Mouse (Mus musculus): Measurements from ENCODE around the gene Mon2. TPM values are rescaled to one million over a fixed set of nuclear protein-coding genes. Genes with fewer than 3 reads are reported as not detected.

The Mon2 gene
- total RNA-seq (2021) (10 to 100 TPM; 73.5 to 88.3 TPM), polyA plus RNA-seq (2012; rRNA removed) (34.7 and 45.4 TPM in 2 replicates)
- long read RNA-seq, full-length matches to known transcripts = 10 of 21 reads
- long read RNA-seq, partial matches to known transcripts = 10 of 21 reads
- long read RNA-seq, other reads (novel, unspliced or antisense) = 1 of 21 reads

DNA sequence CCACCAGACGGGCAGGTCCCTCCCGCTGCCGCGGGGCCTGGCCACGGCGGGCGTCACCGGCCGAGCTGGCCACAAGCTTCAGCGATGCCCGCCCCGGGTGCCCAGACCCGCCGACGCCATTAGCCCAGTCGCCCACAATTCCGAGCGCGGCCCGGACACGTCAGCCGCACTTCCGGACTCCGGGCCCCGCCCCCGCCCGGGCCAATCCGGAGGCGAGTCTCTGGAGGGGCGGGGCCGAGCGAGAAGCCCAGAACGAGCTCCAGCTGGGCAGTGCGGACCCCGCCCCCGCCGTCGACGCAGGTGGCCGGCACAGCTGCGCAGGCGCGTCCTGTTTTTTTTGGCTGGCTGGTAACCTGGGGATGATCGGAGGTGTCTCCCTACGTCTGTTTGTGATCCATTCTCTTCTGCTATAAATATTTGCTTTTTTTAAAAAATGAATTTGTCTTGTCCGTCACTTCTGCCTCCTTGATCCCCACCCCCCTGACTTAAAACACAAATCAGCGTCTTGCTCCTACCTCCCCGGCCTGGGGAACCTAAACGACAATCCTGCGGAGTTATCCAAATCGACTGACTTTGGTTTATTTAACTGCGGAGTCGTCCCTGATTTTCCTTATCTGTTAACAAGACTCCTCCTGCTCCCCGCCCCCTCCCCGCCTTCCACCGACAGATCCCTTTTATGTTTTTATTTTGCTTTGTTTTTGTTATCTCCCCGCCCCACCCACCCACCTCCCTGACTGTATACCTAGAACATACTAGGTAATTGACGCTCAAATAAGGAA lies at the start of gene Mon2:
Gene Mon2 (minus strand): TSS at position 261 of the 779 bp plus-strand sequence.
- DNase-seq = peak; percentile 98

- no peak for DNase-seq
Measured at GRCm38 (mm10) chr10:123120666-123121392, 44.5 kb upstream of the Mon2 start.

- no peak for DNase-seq
Measured at GRCm38 (mm10) chr10:123116861-123117260, 40.6 kb upstream of the Mon2 start.

DNA sequence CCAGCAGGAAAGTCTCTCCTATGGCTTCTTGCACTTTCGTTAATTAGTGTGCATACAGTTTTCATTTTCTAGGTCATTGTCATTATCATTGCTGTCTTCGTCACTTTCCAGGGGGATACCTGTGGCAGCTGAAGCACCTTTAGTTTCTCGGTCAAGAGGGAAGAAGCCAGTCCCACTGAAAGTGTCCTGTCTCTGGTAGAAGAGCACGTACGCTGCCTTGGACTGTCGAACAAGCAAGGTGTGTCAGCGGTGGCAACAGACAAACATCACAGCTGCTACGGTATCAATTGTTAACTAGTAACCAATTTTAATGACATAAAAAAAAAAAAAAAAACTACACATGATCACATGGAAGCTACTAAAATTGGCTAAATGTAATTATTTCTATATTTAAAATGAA lies 37.2 kb upstream of the Mon2 start:
- no peak for DNase-seq

DNA sequence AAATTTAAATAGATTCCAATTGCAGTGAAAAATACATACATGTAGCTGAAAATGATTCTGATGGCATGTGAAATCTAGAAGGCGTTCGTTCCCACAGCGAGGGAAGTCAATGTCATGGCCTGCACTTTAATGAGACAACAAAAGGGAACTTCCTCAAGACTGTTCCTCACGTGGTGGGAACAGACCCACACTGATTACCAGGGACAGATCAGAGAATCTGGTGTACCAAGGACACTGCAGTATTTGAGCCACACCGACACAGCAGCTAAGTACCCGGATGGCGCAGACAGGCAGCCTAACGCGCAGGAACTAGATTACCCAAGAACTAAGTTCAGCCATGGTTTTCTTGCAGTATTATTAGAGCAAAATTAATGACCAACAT lies 36.5 kb upstream of the Mon2 start:
- DNase-seq = no peak

- no peak for DNase-seq
Measured at GRCm38 (mm10) chr10:123112056-123112786, 35.9 kb upstream of the Mon2 start.

- no peak for DNase-seq
Measured at GRCm38 (mm10) chr10:123110548-123110947, 34.2 kb upstream of the Mon2 start.

GRCm38 (mm10) chr10:123108527-123108926 lies 32.2 kb upstream of the Mon2 start:
- DNase-seq = no peak

GRCm38 (mm10) chr10:123108121-123108520 lies 31.8 kb upstream of the Mon2 start:
- DNase-seq = no peak

DNA sequence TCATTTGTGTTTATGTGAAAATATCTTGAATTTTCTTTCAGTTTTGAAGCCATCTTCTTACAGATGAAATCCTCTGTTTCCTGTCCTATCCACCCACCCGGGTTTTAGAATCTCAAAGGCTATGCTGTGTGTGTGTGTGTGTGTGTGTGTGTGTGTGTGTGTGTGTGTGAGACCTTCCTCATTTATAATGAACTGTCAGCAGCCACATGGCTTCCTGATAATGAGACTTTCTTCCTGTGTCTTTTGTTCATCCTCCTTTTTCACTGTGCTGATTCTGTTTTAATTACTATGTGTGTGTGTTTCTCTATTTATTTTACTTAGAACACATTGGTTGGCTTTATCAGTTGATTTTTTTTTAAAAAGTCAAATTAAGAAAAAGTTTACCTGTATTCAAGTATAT lies 25.0 kb upstream of the Mon2 start:
- no peak for DNase-seq

DNA sequence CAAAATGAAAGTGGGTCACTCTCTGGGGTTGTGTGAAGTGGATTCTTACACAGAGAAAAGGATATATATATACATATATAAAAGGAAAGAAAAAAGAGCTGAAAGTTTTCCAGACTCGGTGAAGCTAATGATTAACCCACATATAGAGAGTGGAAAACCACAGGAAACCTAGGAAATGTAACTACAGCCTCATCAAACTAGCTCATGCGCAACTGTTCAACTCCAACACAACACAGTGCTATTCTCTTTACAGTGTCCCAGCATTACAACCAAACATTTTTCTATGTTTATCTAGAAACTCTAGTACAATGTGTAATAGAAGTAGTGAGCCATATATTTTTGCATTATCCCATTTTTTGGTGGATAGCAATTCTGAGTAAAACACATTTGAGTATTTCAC lies 24.3 kb upstream of the Mon2 start:
- DNase-seq = no peak

- peak; percentile 14 for DNase-seq
Measured at GRCm38 (mm10) chr10:123094504-123094903, 18.2 kb upstream of the Mon2 start.

DNA sequence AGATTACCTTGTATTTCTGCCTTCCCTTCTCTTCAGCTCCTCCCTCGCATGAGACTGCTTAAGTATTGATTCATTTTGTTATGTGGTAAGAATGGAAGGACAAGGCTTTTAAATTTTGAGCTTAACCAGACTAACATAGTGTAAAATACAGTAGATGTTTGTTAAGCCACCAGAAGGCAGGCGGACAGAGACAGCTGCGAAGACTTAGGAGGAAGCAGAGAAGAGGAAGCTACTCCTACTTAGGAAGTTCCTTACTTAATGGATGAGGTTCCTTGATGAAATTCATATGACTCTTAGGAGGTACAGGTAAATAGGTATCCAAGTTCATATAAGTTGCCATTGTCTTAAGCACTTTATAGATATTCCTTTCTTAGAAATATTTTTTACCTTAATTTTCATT lies 16.3 kb upstream of the Mon2 start:
- no peak for DNase-seq

DNA sequence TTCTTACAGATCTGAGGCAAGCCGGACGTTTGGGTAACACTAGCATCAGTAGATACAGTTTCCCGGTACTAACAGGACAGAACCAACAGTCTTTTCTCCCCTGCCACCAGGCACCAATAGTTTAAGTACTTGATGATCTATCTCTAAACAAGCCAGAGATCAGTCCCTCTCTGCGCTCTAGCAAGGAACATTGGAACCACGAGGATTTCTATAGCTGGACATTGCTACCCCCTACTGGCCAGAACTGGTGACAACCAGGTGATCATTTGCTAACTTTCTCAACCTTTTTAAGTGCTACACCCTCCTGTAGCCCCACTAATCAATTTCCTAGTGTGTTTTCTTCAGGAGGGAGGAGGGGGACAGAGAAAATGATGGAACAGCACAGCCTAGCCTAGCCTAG lies 15.4 kb upstream of the Mon2 start:
- DNase-seq = peak; percentile 38

GRCm38 (mm10) chr10:123089425-123089930 lies 13.2 kb upstream of the Mon2 start:
- no peak for DNase-seq

DNA sequence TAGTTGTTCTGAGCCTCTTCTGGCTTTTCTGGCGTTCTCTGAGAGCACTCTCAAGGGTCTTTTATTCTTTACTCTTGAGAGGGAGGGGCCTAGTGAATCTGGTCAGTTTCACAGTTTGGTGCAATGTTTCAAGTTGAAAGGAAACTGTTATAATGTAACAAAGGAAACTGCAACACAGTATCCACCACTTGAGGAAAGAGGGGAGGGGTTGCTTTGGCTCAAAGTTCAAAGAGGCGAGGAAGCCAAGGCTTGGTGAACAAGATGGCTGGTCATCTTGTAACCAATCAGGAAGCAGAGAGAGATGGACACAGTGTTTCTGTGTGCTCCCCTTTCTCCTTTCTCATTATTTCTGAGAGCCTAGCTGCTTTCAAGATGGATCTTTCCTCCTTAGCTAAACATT lies 10.5 kb upstream of the Mon2 start:
- no peak for DNase-seq

DNA sequence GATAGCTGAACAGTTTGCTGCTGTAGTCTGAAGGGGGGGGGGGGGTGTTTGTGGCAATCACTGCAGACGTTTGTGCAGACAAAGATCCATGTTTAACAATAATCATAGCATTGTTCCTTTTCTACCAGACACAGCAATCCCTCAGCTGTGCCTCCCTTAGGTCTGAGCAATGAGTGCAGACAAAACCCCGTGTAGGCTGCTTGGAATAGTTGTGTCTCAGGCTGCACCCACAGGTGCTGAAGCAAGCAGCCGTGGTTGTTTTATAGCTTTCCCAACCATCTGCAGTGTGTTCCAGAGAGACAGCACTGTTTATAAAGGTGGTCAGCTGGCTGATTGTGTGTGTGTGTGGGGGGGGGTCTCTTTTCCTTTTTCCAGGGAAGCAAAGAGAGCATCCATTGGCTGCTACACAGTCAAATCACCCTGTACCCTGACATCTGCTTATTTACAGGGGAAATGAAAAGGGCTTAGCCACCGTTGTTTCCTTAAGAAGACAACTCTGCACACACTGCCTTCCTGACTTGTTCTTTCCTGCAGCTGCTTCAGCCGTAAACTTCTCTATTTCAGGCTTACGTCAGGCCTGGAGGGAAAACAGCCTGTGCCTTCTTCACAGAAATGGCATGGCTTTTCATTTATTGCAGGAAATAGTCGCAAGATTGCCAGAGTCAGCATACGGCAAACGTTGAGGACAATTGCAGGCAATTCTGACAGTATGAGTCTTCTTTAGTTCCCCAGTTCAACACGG lies 8.8 kb upstream of the Mon2 start:
- DNase-seq = no peak

DNA sequence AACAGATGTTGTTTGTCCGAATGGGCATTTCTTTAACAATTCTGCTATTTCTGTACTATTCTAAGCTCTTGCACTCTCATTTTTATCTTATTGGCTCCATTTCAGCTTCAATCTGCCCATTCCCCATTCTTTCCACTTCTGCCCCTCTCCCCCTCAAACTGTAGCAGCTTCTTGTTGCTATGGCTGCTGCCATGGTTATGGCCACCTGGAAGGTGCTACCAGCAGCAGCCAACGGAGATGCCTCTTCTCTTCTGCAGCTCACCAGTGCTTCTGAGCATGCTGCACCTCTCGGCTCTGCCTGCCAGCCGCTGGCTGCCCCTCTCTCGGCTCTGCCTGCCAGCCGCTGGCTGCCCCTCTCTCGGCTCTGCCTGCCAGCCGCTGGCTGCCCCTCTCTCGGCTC lies 8.0 kb upstream of the Mon2 start:
- DNase-seq = no peak

DNA sequence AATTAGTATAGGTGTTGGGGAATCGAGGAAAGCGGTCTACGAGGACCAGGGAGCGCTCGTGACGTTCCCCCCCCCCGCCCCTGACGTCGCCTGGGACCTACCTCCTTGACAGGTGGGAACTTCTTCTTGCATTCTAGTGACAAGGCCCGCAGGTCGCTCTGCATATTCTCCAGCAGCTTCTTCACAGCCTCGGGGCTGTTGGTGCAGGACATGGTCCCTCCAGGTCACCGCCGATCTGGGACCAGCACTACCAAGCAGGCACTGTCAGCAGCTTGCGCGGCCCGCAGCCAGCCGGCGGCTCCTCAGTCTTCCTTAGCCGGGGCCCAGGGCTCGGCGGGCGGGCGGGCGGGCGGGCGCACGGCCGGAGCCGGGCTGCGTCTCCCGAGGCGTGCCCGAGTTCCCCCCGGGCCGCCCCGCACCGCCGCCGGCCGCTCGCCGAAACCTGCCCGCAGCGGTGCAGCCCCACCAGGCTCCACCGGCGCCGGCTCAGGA lies 508 bp downstream of the Mon2 start:
- DNase-seq = no peak

GRCm38 (mm10) chr10:123071997-123072396 lies 4.3 kb downstream of the Mon2 start:
- DNase-seq = no peak

- DNase-seq = no peak
Measured at GRCm38 (mm10) chr10:123063021-123063420, 13.3 kb downstream of the Mon2 start.
